ENCODE assay signal across 8 mouse cellular contexts in genomic region chr17:30844321-30844791, GRCm38 (mm10). TPM values are rescaled to one million over a fixed set of nuclear protein-coding genes. Genes with fewer than 3 reads are reported as not detected.
DNase-seq lines count a peak whose midpoint lies in the region; ATAC-seq and TF ChIP-seq lines count a peak whose summit lies in the region.

No protein-coding gene starts in this region.

- no peak overlapping the region for H3K9ac ChIP-seq in lung, embryonic 14.5 days
- H3K9ac ChIP-seq in hindbrain, embryonic 16.5 days (ENCODE audit: low read depth, low read length): no peak overlapping the region
- no peak overlapping the region for H3K9ac ChIP-seq in hindbrain, embryonic 14.5 days

- H3K36me3 ChIP-seq in lung, embryonic 14.5 days (ENCODE audit: insufficient read depth): no peaks in the 10 kb centered on the region
- H3K36me3 ChIP-seq in hindbrain, embryonic 16.5 days (ENCODE audit: control insufficient read depth, insufficient read depth, low read length): no peaks in the 10 kb centered on the region
- H3K36me3 ChIP-seq in hindbrain, embryonic 14.5 days (replicated peaks; ENCODE audit: control insufficient read depth, insufficient read depth): no peaks in the 10 kb centered on the region

- TF ChIP-seq CTCF in lung, embryonic 14.5 days (IDR thresholded peaks at IDR 0.05; ENCODE audit: low read depth): peak; percentile 52

- no peaks in the 10 kb centered on the region for H3K27me3 ChIP-seq in lung, embryonic 14.5 days (ENCODE audit: insufficient read depth, low read length)
- H3K27me3 ChIP-seq in hindbrain, embryonic 16.5 days (replicated peaks; ENCODE audit: control insufficient read depth, insufficient read depth, low read length): no peaks in the 10 kb centered on the region
- no peaks in the 10 kb centered on the region for H3K27me3 ChIP-seq in hindbrain, embryonic 14.5 days (ENCODE audit: control insufficient read depth, insufficient read depth, low read length)

- no peak overlapping the region for H3K4me3 ChIP-seq in lung, embryonic 14.5 days (ENCODE audit: low read depth, low read length)
- H3K4me3 ChIP-seq in hindbrain, embryonic 16.5 days (ENCODE audit: low read length): no peak overlapping the region
- H3K4me3 ChIP-seq in hindbrain, embryonic 14.5 days (replicated peaks; ENCODE audit: low read length): no peak overlapping the region

- ATAC-seq in lung, embryonic 14.5 days (ENCODE audit: insufficient read depth): no peak
- no peak for ATAC-seq in hindbrain, embryonic 16.5 days
- no peak for ATAC-seq in hindbrain, embryonic 14.5 days (ENCODE audit: low FRiP score)

- DNase-seq in left cerebral cortex, adult 18-20 months (ENCODE audit: low spot score in 2 of 2): peak; percentile 29 to 46
- no peak for DNase-seq in left cerebral cortex, adult 8-10 months (ENCODE audit: low spot score in 2 of 2)
- DNase-seq in adrenal gland, postnatal 25 days: peak; percentile 21
- peak; percentile 56 to 65 for DNase-seq in cerebellum, postnatal 14 days
- peak; percentile 54 for DNase-seq in lung, embryonic 14.5 days
- no peak for DNase-seq in spleen, postnatal 10 days (ENCODE audit: low spot score in 2 of 2)
- no peak for DNase-seq in hindbrain, embryonic 14.5 days (ENCODE audit: low spot score)

- H3K4me2 ChIP-seq in lung, embryonic 14.5 days: no peak overlapping the region
- H3K4me2 ChIP-seq in hindbrain, embryonic 16.5 days (ENCODE audit: low read length): no peak overlapping the region
- no peak overlapping the region for H3K4me2 ChIP-seq in hindbrain, embryonic 14.5 days (replicated peaks)

- no peaks in the 10 kb centered on the region for H3K4me1 ChIP-seq in lung, embryonic 14.5 days (ENCODE audit: insufficient read depth)
- no peaks in the 10 kb centered on the region for H3K4me1 ChIP-seq in hindbrain, embryonic 16.5 days (ENCODE audit: control insufficient read depth, insufficient read depth, low read depth, low read length)
- 0 out of 2 replicates have a peak, but pooled peaks cover 4% of the 10 kb centered on the region for H3K4me1 ChIP-seq in hindbrain, embryonic 14.5 days (replicated peaks; ENCODE audit: control insufficient read depth, insufficient read depth, low read length)

- WGBS in lung, embryonic 14.5 days: 33% methylated on average over 9 of the region's 9 CpGs
- WGBS in hindbrain, embryonic 16.5 days: 50% methylated on average over 9 of the region's 9 CpGs
- 57% methylated on average over 9 of the region's 9 CpGs for WGBS in hindbrain, embryonic 14.5 days

- no peaks in the 10 kb centered on the region for H3K9me3 ChIP-seq in lung, embryonic 14.5 days (ENCODE audit: low read depth, low read length)
- H3K9me3 ChIP-seq in hindbrain, embryonic 16.5 days (ENCODE audit: control insufficient read depth, low read length): no peaks in the 10 kb centered on the region
- H3K9me3 ChIP-seq in hindbrain, embryonic 14.5 days (ENCODE audit: control insufficient read depth, low read length): no peaks in the 10 kb centered on the region

- H3K27ac ChIP-seq in lung, embryonic 14.5 days (ENCODE audit: low read depth): no peak overlapping the region
- no peak overlapping the region for H3K27ac ChIP-seq in hindbrain, embryonic 16.5 days (ENCODE audit: low read depth, low read length)
- no peak overlapping the region for H3K27ac ChIP-seq in hindbrain, embryonic 14.5 days

RNA-seq across cellular contexts. Expression of gene Glp1r, which starts 57.3 kb away (rescaled TPM):
- total RNA-seq in left cerebral cortex, adult 18-20 months (2021): under 1 TPM; 0.56 to 0.65 TPM
- total RNA-seq in left cerebral cortex, adult 8-10 months (2022): 1 to 10 TPM in 3 of 4 experiments, under 1 TPM in 1; 0.94 to 3.1 (median 2.4) TPM
- 0.06 TPM in 1 of 2 replicates, not detected in the other for total RNA-seq in adrenal gland, postnatal 25 days (2021)
- polyA plus RNA-seq in lung, embryonic 14.5 days (2014; fragmentation: Nextera tagmentation; extraction: Ambion mirVana): 4.7 and 6.1 TPM in 2 replicates
- polyA plus RNA-seq in hindbrain, embryonic 16.5 days (2015; fragmentation: Nextera tagmentation; extraction: Ambion mirVana): 0.89 and 1.0 TPM in 2 replicates
- 0.85 and 0.96 TPM in 2 replicates for polyA plus RNA-seq in hindbrain, embryonic 14.5 days (2014; fragmentation: Nextera tagmentation; extraction: Ambion mirVana)

Comparison
In these comparisons a context has a peak if more than half of its experiments do, and no peak if none do; other contexts are left out.
1. DNase-seq: peak in left cerebral cortex, adult 18-20 months (2 of 2), adrenal gland, postnatal 25 days (single experiment), cerebellum, postnatal 14 days (2 of 2) and lung, embryonic 14.5 days (single experiment); none in left cerebral cortex, adult 8-10 months (0 of 2), spleen, postnatal 10 days (0 of 2) and hindbrain, embryonic 14.5 days (single experiment).